Mouse (Mus musculus) kidney, embryonic 14.5 days (tissue): ENCODE measurements around the gene Mef2b. TPM values are rescaled to one million over a fixed set of nuclear protein-coding genes. Genes with fewer than 3 reads are reported as not detected.

Experiments
- ATAC-seq: fragments of 200-750 bp; cut with Nextera tagmentation; 2 replicates; pipeline ENCODE4 v1.8.0; 2017; ENCODE audit warnings: moderate number of reproducible peaks, mild to moderate bottlenecking, moderate TSS enrichment, moderate library complexity; ENCODE audit not compliant: low FRiP score, low TSS enrichment
- H3K27ac ChIP-seq: fragments of 300-500 bp; sonication (generic); 2 replicates; pipeline ENCODE4 v1.5.1; 2014; ENCODE audit warnings: low read depth, mild to moderate bottlenecking, low read length, moderate library complexity, mixed read lengths
- H3K27me3 ChIP-seq: fragments of 300-500 bp; sonication (generic); 2 replicates; pipeline ENCODE4 v1.6.1; 2014; ENCODE audit warnings: mild to moderate bottlenecking, low read length; ENCODE audit not compliant: control insufficient read depth, insufficient read depth
- H3K36me3 ChIP-seq: fragments of 300-500 bp; sonication (generic); 2 replicates; pipeline ENCODE4 v1.6.1; 2014; ENCODE audit warnings: low read length, mixed read lengths; ENCODE audit not compliant: control insufficient read depth, insufficient read depth
- H3K4me1 ChIP-seq: fragments of 300-500 bp; sonication (generic); 2 replicates; pipeline ENCODE4 v1.6.1; 2014; ENCODE audit warnings: low read length, mixed read lengths; ENCODE audit not compliant: control insufficient read depth, insufficient read depth
- H3K4me2 ChIP-seq: fragments of 300-500 bp; sonication (generic); replicated peaks from 2 replicates; pipeline ENCODE4 v1.6.1; 2014; ENCODE audit warnings: low read depth, mild to moderate bottlenecking, low read length
- H3K4me3 ChIP-seq: fragments of 300-500 bp; sonication (generic); 2 replicates; pipeline ENCODE4 v1.5.1; 2014; ENCODE audit warnings: mild to moderate bottlenecking, low read length
- H3K9ac ChIP-seq: fragments of 300-500 bp; sonication (generic); 2 replicates; pipeline ENCODE4 v1.6.1; 2014; ENCODE audit warnings: low read depth, mild to moderate bottlenecking, low read length, moderate library complexity
- H3K9me3 ChIP-seq: fragments of 300-500 bp; sonication (generic); 2 replicates; pipeline ENCODE4 v1.6.1; 2016; ENCODE audit warnings: low read length; ENCODE audit not compliant: control insufficient read depth
- WGBS: fragments of 180-500 bp; shearing (Covaris S2); extraction: QIAGEN DNeasy Blood & Tissue Kit; methylation state at CpG from one replicate; pipeline ENCODE4 v1.1.7; 2014; 5-methylcytosine and 5-hydroxymethylcytosine counted together
- polyA plus RNA-seq: library from polyadenylated mRNA; unstranded; fragments of >200 nt; fragmentation: Nextera tagmentation; extraction: Ambion mirVana; gene quantifications from 2 replicates; pipeline ENCODE4 v1.2.1, GENCODE M21; 2014

Mef2b gene
- polyA plus RNA-seq, 1 experiment from 2014 or later = 0.97 TPM

GRCm38 (mm10) chr8:70201417-70201816 is 61.9 kb downstream of the Mef2b start:
- H3K9ac ChIP-seq = no peak overlapping the region
- H3K36me3 ChIP-seq = no peaks in the 10 kb centered on the region
- ATAC-seq = no peak
- 75% methylated on average over 3 of the region's 3 CpGs for WGBS
- H3K4me2 ChIP-seq = no peak overlapping the region
- H3K27me3 ChIP-seq = no peaks in the 10 kb centered on the region
- H3K9me3 ChIP-seq = no peaks in the 10 kb centered on the region
- H3K27ac ChIP-seq = no peak overlapping the region
- no peak overlapping the region for H3K4me3 ChIP-seq
- no peaks in the 10 kb centered on the region for H3K4me1 ChIP-seq

DNA sequence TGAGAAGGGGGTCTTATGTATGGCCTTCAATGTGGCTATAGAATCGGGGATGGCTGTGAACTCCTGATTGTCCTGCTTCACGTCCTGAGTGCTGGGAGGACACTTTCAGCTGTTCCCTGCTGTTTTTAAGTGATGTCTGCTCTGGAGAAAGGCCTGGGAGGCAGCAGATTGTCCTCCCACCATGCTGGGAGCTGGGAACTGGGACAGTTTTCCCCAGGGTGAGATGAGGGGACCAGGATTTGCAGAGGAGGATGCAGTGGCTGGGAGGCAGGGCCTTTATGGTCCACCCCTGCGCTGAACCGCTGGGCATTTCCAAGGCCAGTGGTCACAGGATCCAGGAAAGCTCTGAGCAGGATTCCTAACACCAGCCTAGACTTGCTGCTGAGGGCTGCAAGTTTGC is 63.6 kb downstream of the Mef2b start:
- 70% methylated on average over 4 of the region's 4 CpGs for WGBS
- H3K27me3 ChIP-seq = no peaks in the 10 kb centered on the region
- no peak for ATAC-seq
- H3K27ac ChIP-seq = no peak overlapping the region
- no peaks in the 10 kb centered on the region for H3K4me1 ChIP-seq
- no peak overlapping the region for H3K4me2 ChIP-seq
- H3K9me3 ChIP-seq = no peaks in the 10 kb centered on the region
- H3K4me3 ChIP-seq = no peak overlapping the region
- no peak overlapping the region for H3K9ac ChIP-seq
- H3K36me3 ChIP-seq = no peaks in the 10 kb centered on the region

DNA sequence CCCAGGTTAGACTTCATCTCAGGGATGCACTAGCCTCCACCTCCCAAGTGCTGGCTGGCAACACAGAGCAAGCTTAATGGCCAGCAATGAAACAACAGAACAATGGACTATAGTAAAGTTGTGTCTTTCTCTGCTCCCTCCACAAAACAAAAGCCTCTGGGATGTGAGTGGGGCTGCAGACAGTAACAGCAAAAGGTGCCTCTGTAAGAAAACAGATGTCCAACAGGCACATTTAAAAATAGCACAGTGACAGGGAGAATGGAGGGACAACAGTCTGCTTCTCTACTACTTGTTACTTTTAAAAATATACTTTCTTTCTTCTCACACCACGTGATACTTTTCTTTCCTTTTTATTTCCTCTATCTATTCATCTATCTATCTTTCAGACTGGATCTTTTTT is 65.2 kb downstream of the Mef2b start:
- H3K36me3 ChIP-seq = no peaks in the 10 kb centered on the region
- H3K9me3 ChIP-seq = no peaks in the 10 kb centered on the region
- H3K4me2 ChIP-seq = no peak overlapping the region
- no peak overlapping the region for H3K4me3 ChIP-seq
- no peaks in the 10 kb centered on the region for H3K4me1 ChIP-seq
- H3K27me3 ChIP-seq = no peaks in the 10 kb centered on the region
- no peak overlapping the region for H3K27ac ChIP-seq
- WGBS = 61% methylated on average over 1 of the region's 1 CpGs
- no peak overlapping the region for H3K9ac ChIP-seq
- no peak for ATAC-seq

GRCm38 (mm10) chr8:70208130-70208529 is 68.6 kb downstream of the Mef2b start:
- H3K9me3 ChIP-seq = no peaks in the 10 kb centered on the region
- no peak overlapping the region for H3K9ac ChIP-seq
- no peaks in the 10 kb centered on the region for H3K36me3 ChIP-seq
- no peaks in the 10 kb centered on the region for H3K27me3 ChIP-seq
- ATAC-seq = no peak
- no peak overlapping the region for H3K4me3 ChIP-seq
- WGBS = 23% methylated on average over 1 of the region's 1 CpGs
- H3K4me2 ChIP-seq = no peak overlapping the region
- no peak overlapping the region for H3K27ac ChIP-seq
- H3K4me1 ChIP-seq = peaks cover 12% of the 10 kb centered on the region; the same call in 1 of the 2 replicates

GRCm38 (mm10) chr8:70210538-70210937 is 71.0 kb downstream of the Mef2b start:
- no peak for ATAC-seq
- Histone ChIP-seq H3K27ac (no peak overlapping the region), H3K4me1 (peaks cover 12% of the 10 kb centered on the region; the same call in 1 of the 2 replicates), H3K36me3 (no peaks in the 10 kb centered on the region), H3K9me3 (no peaks in the 10 kb centered on the region), H3K4me2 (no peak overlapping the region), H3K27me3 (no peaks in the 10 kb centered on the region), H3K9ac (no peak overlapping the region), H3K4me3 (no peak overlapping the region)
- 12% methylated on average over 8 of the region's 8 CpGs for WGBS

DNA sequence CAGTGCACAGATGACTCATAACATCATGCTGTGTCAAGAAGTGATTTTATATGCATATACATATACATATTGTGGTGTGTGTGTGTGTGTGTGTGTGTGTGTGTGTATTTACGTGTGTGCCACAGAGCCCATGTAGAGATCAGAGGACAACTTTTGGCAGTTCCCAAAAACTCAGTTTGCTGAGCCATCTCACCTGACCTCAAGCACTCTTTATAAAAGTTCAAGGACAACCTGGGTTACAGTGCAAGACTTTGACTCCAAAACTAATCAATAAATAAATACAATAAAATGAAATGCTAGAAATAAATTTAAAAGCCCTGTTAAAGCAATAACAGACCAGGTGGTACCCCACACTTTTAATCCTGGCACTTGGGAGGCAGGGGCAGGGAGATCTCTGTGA is 71.8 kb downstream of the Mef2b start:
- H3K4me3 ChIP-seq = peak overlapping the region; percentile 68
- H3K9ac ChIP-seq = peak overlapping the region; percentile 72
- peak overlapping the region; percentile 98 for H3K4me2 ChIP-seq
- peaks cover 12% of the 10 kb centered on the region; the same call in 1 of the 2 replicates for H3K4me1 ChIP-seq
- ATAC-seq = no peak
- no peaks in the 10 kb centered on the region for H3K36me3 ChIP-seq
- H3K27me3 ChIP-seq = no peaks in the 10 kb centered on the region
- 81% methylated on average over 1 of the region's 1 CpGs for WGBS
- H3K27ac ChIP-seq = no peak overlapping the region
- no peaks in the 10 kb centered on the region for H3K9me3 ChIP-seq

DNA sequence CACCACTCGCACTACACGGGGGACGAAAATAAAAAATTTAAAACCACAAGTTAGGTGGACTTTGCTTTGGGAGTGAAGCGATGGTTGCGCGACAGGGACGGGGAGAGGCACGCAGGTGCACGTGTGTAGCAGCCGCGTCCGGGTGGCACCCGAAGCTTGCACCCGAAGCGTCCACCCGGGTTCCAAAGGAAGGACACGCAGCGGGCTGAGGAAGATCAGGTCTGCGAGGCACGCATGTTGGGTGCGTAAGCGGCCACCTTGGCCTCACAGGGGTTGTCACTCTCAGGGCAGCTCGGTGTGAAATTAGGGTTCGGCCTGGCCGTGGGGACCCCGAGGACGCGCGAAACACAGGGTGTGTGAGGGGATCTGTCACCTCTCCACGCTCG is 72.2 kb downstream of the Mef2b start:
- Histone ChIP-seq H3K9ac (peak overlapping the region; percentile 72), H3K36me3 (no peaks in the 10 kb centered on the region), H3K4me1 (peaks cover 12% of the 10 kb centered on the region; the same call in 1 of the 2 replicates), H3K4me3 (peak overlapping the region; percentile 68), H3K27me3 (no peaks in the 10 kb centered on the region), H3K9me3 (no peaks in the 10 kb centered on the region), H3K27ac (no peak overlapping the region), H3K4me2 (peak overlapping the region; percentile 98)
- ATAC-seq = no peak
- 1% methylated on average over 31 of the region's 31 CpGs for WGBS

- WGBS = under 1% methylated on average over 63 of the region's 66 CpGs
- Histone ChIP-seq H3K36me3 (no peaks in the 10 kb centered on the region), H3K4me2 (peak within 1 kb of the TSS; percentile 98), H3K4me3 (peak within 1 kb of the TSS; percentile 68), H3K9ac (peak within 1 kb of the TSS; percentile 72), H3K27ac (no peak within 1 kb of the TSS), H3K9me3 (no peaks in the 10 kb centered on the region), H3K27me3 (no peaks in the 10 kb centered on the region), H3K4me1 (peaks cover 12% of the 10 kb centered on the region; the same call in 1 of the 2 replicates)
- peak; percentile 98 for ATAC-seq
Observed at GRCm38 (mm10) chr8:70212112-70213055, 72.9 kb downstream of the Mef2b start, which contains the start of gene Slc25a42. Slc25a42 (minus strand) TSS chr8:70212305.

GRCm38 (mm10) chr8:70214411-70214810 is 74.9 kb downstream of the Mef2b start:
- Histone ChIP-seq H3K4me1 (peaks cover 12% of the 10 kb centered on the region; the same call in 1 of the 2 replicates), H3K9ac (no peak overlapping the region), H3K27ac (no peak overlapping the region), H3K36me3 (no peaks in the 10 kb centered on the region), H3K9me3 (no peaks in the 10 kb centered on the region), H3K27me3 (no peaks in the 10 kb centered on the region), H3K4me3 (no peak overlapping the region), H3K4me2 (no peak overlapping the region)
- 74% methylated on average over 3 of the region's 3 CpGs for WGBS
- ATAC-seq = no peak
